In the genomic region with DNA sequence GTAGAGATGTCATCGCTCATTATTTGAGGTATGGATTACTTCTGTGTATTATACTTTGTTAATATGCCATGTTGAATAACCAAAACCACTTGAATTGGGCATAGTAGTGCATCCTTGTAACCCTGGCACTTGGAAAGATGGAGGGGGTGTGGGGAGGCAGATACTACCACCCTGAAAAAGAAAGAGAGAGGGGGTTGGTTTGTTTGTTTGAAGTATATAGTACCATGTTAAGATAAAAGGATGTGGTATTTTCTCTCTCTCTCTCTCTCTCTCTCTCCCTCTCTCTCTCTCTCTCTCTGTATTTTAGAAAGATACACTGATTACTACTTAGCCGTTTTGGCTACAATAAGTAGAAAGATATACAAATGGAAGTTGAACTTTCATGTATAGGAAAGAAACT, we compare ENCODE assay signal across 21 mouse cellular contexts. TPM values are rescaled to one million over a fixed set of nuclear protein-coding genes. Genes with fewer than 3 reads are reported as not detected.
DNase-seq lines count a peak whose midpoint lies in the region; ATAC-seq and TF ChIP-seq lines count a peak whose summit lies in the region.
"Had no signal": no experiment of that assay in that cellular context is flagged by ENCODE, and none has a peak within 500 bp of the region (broad histone marks: within the 10 kb centered on the region; RNA-seq: fewer than 3 reads in every experiment).

No protein-coding gene starts in this region.

- DNase-seq in liver, adult 2 months (ENCODE audit: extremely low read depth, low read depth, low spot score) = peak; percentile 7
- peak; percentile 30 for DNase-seq in CD4-positive helper T cell, adult 2 months (ENCODE audit: low read depth, low spot score)
- no peak for DNase-seq in right cerebral cortex, adult 2 months (ENCODE audit: low spot score in 2 of 2)
- no peak for DNase-seq in adrenal gland, adult 18-20 months (ENCODE audit: low spot score in 2 of 2)
- DNase-seq: adrenal gland, adult 8-10 months; adrenal gland, postnatal 14 days; adrenal gland, postnatal 36 days; cerebellum, adult 11-12 months; cerebellum, adult 2 months; cerebellum, adult 9-10 months; cerebellum, postnatal 10 days; cerebellum, postnatal 25 days; forebrain, postnatal 0 days had no signal

- H3K79me2 ChIP-seq in liver, adult 2 months (ENCODE audit: control insufficient read depth, insufficient read depth, low read length) = peaks cover 3% of the 10 kb centered on the region; the same call in 1 of the 2 replicates

- no peak for TF ChIP-seq POLR2A in liver, adult 2 months (IDR thresholded peaks at IDR 0.05; ENCODE audit: extremely low read depth, insufficient read depth, low read length)

- no peak overlapping the region for H3K4me3 ChIP-seq in liver, adult 2 months (ENCODE audit: insufficient read depth, low read depth, low read length)
- no peak overlapping the region for H3K4me3 ChIP-seq in liver, embryonic 12.5 days
- H3K4me3 ChIP-seq: embryonic facial prominence, embryonic 10.5 days; embryonic facial prominence, embryonic 12.5 days; forebrain, embryonic 13.5 days; forebrain, embryonic 15.5 days had no signal

- WGBS in liver, adult 2 months = 96% methylated on average over 2 of the region's 2 CpGs
- 82% methylated on average over 2 of the region's 2 CpGs for WGBS in liver, embryonic 12.5 days (ENCODE audit: insufficient replicate concordance)

- H3K4me2 ChIP-seq in liver, embryonic 12.5 days = no peak overlapping the region
- H3K4me2 ChIP-seq: embryonic facial prominence, embryonic 12.5 days; forebrain, embryonic 13.5 days; forebrain, embryonic 15.5 days had no signal

- ATAC-seq in liver, embryonic 12.5 days = no peak
- peak; percentile 51 for ATAC-seq in CD4-positive, CD25-positive, alpha-beta regulatory T cell, adult 4 months
- peak; percentile 62 for ATAC-seq in inflammation-experienced regulatory T-cells, adult 6 months
- ATAC-seq: forebrain, embryonic 13.5 days; forebrain, embryonic 15.5 days; forebrain, postnatal 0 days had no signal

- no peaks in the 10 kb centered on the region for H3K9me3 ChIP-seq in liver, embryonic 12.5 days (replicated peaks)
- H3K9me3 ChIP-seq: embryonic facial prominence, embryonic 10.5 days; embryonic facial prominence, embryonic 12.5 days; forebrain, embryonic 13.5 days; forebrain, embryonic 15.5 days had no signal

- H3K27ac ChIP-seq in liver, adult 2 months (replicated peaks; ENCODE audit: insufficient read depth, low read depth, low read length) = no peak overlapping the region
- H3K27ac ChIP-seq in liver, embryonic 12.5 days = no peak overlapping the region
- H3K27ac ChIP-seq: embryonic facial prominence, embryonic 10.5 days; embryonic facial prominence, embryonic 12.5 days; forebrain, embryonic 13.5 days; forebrain, embryonic 15.5 days had no signal

- no peak overlapping the region for H3K9ac ChIP-seq in liver, adult 2 months (ENCODE audit: low read depth, low read length)
- no peak overlapping the region for H3K9ac ChIP-seq in liver, embryonic 12.5 days
- H3K9ac ChIP-seq: embryonic facial prominence, embryonic 12.5 days; forebrain, embryonic 13.5 days; forebrain, embryonic 15.5 days; forebrain, postnatal 0 days had no signal

- TF ChIP-seq CTCF in liver, adult 2 months (IDR thresholded peaks at IDR 0.05; ENCODE audit: low read depth, low read length) = no peak

- no peaks in the 10 kb centered on the region for H3K27me3 ChIP-seq in liver, adult 2 months (ENCODE audit: control insufficient read depth, insufficient read depth, low read length)
- no peaks in the 10 kb centered on the region for H3K27me3 ChIP-seq in liver, embryonic 12.5 days (replicated peaks)
- H3K27me3 ChIP-seq: embryonic facial prominence, embryonic 12.5 days; forebrain, embryonic 13.5 days; forebrain, embryonic 15.5 days had no signal

- H3K4me1 ChIP-seq in liver, adult 2 months (ENCODE audit: control insufficient read depth, insufficient read depth, low read length) = peaks cover 2% of the 10 kb centered on the region
- no peaks in the 10 kb centered on the region for H3K4me1 ChIP-seq in liver, embryonic 12.5 days
- H3K4me1 ChIP-seq: embryonic facial prominence, embryonic 10.5 days; embryonic facial prominence, embryonic 12.5 days; forebrain, embryonic 13.5 days; forebrain, embryonic 15.5 days had no signal

- peaks cover 79% of the 10 kb centered on the region for H3K36me3 ChIP-seq in liver, adult 2 months (ENCODE audit: control insufficient read depth, insufficient read depth, low read length)
- peaks cover 99% of the 10 kb centered on the region for H3K36me3 ChIP-seq in liver, embryonic 12.5 days

RNA-seq across cellular contexts. Expression of gene Catsper2, which starts 12.3 kb away (rescaled TPM):
- 1.3 and 2.9 TPM in 2 replicates for total RNA-seq in liver, adult 2 months (2014; rRNA removed)
- 1.3 and 2.5 TPM in 2 replicates for polyA plus RNA-seq in liver, adult 2 months (2012; rRNA removed)
- 0.84 and 1.0 TPM in 2 replicates for polyA plus RNA-seq in liver, embryonic 12.5 days (2016; fragmentation: Nextera tagmentation; extraction: Ambion mirVana)
- 1 to 10 TPM; 2.3 to 3.4 TPM for polyA plus RNA-seq in CD4-positive, CD25-positive, alpha-beta regulatory T cell, adult 4 months (2017; shearing (Covaris generic))
- 1 to 10 TPM; 2.4 to 6.2 (median 3.1) TPM for polyA plus RNA-seq in inflammation-experienced regulatory T-cells, adult 6 months (2017; shearing (Covaris generic))
- total RNA-seq in adrenal gland, adult 18-20 months (2021) = 1 to 10 TPM; 2.2 to 2.6 TPM

RNA-seq across cellular contexts. Expression of gene Pdia3, which starts 12.3 kb away (rescaled TPM):
- total RNA-seq in liver, adult 2 months (2014; rRNA removed) = 193 and 226 TPM in 2 replicates
- polyA plus RNA-seq in liver, adult 2 months (2012; rRNA removed) = 412 and 434 TPM in 2 replicates
- polyA plus RNA-seq in liver, embryonic 12.5 days (2016; fragmentation: Nextera tagmentation; extraction: Ambion mirVana) = 353 and 364 TPM in 2 replicates
- 100 to 1,000 TPM; 665 to 860 TPM for polyA plus RNA-seq in CD4-positive, CD25-positive, alpha-beta regulatory T cell, adult 4 months (2017; shearing (Covaris generic))
- polyA plus RNA-seq in inflammation-experienced regulatory T-cells, adult 6 months (2017; shearing (Covaris generic)) = 1,000 to 10,000 TPM in 2 of 3 experiments, 100 to 1,000 TPM in 1; 491 to 1,229 (median 1,150) TPM
- total RNA-seq in adrenal gland, adult 18-20 months (2021) = 100 to 1,000 TPM; 355 to 437 TPM

RNA-seq across cellular contexts. Expression of gene Ell3, which starts 18.2 kb away (rescaled TPM):
- total RNA-seq in liver, adult 2 months (2014; rRNA removed) = 3.2 and 6.0 TPM in 2 replicates
- polyA plus RNA-seq in liver, adult 2 months (2012; rRNA removed) = 1.9 and 2.2 TPM in 2 replicates
- 1.4 and 1.6 TPM in 2 replicates for polyA plus RNA-seq in liver, embryonic 12.5 days (2016; fragmentation: Nextera tagmentation; extraction: Ambion mirVana)
- 1 to 10 TPM; 1.6 to 1.7 TPM for polyA plus RNA-seq in CD4-positive, CD25-positive, alpha-beta regulatory T cell, adult 4 months (2017; shearing (Covaris generic))
- polyA plus RNA-seq in inflammation-experienced regulatory T-cells, adult 6 months (2017; shearing (Covaris generic)) = 1 to 10 TPM in 1 of 3 experiments, under 1 TPM in 2; 0.63 to 1.8 (median 0.65) TPM
- under 1 TPM; 0.17 to 0.35 TPM for total RNA-seq in adrenal gland, adult 18-20 months (2021)
- total RNA-seq: forebrain, postnatal 0 days; MEL had no signal
- polyA plus RNA-seq: cerebellum, adult 2 months had no signal

RNA-seq across cellular contexts. Expression of gene Serf2, which starts 23.1 kb away (rescaled TPM):
- 56.6 and 81.7 TPM in 2 replicates for total RNA-seq in liver, adult 2 months (2014; rRNA removed)
- 200 and 211 TPM in 2 replicates for polyA plus RNA-seq in liver, adult 2 months (2012; rRNA removed)
- 321 and 334 TPM in 2 replicates for polyA plus RNA-seq in liver, embryonic 12.5 days (2016; fragmentation: Nextera tagmentation; extraction: Ambion mirVana)
- 100 to 1,000 TPM; 677 to 841 TPM for polyA plus RNA-seq in CD4-positive, CD25-positive, alpha-beta regulatory T cell, adult 4 months (2017; shearing (Covaris generic))
- polyA plus RNA-seq in inflammation-experienced regulatory T-cells, adult 6 months (2017; shearing (Covaris generic)) = 1,000 to 10,000 TPM in 1 of 3 experiments, 100 to 1,000 TPM in 2; 695 to 1,210 (median 882) TPM
- 100 to 1,000 TPM; 363 to 372 TPM for total RNA-seq in adrenal gland, adult 18-20 months (2021)

RNA-seq across cellular contexts. Expression of gene Hypk, which starts 27.2 kb away (rescaled TPM):
- 21.1 and 27.4 TPM in 2 replicates for total RNA-seq in liver, adult 2 months (2014; rRNA removed)
- 3.5 and 4.8 TPM in 2 replicates for polyA plus RNA-seq in liver, adult 2 months (2012; rRNA removed)
- 111 and 127 TPM in 2 replicates for polyA plus RNA-seq in liver, embryonic 12.5 days (2016; fragmentation: Nextera tagmentation; extraction: Ambion mirVana)
- 100 to 1,000 TPM; 114 to 126 TPM for polyA plus RNA-seq in CD4-positive, CD25-positive, alpha-beta regulatory T cell, adult 4 months (2017; shearing (Covaris generic))
- 100 to 1,000 TPM; 130 to 261 (median 152) TPM for polyA plus RNA-seq in inflammation-experienced regulatory T-cells, adult 6 months (2017; shearing (Covaris generic))
- 10 to 100 TPM; 20.9 to 43.7 TPM for total RNA-seq in adrenal gland, adult 18-20 months (2021)

Comparison
In these comparisons a context has a peak if more than half of its experiments do, and no peak if none do; other contexts are left out.
1. DNase-seq: peak in liver, adult 2 months (single experiment) and CD4-positive helper T cell, adult 2 months (single experiment); none in right cerebral cortex, adult 2 months (0 of 2) and adrenal gland, adult 18-20 months (0 of 2).